Mouse (Mus musculus) intestine, embryonic 14.5 days (tissue): ENCODE data around the gene Plxnb2. TPM values are rescaled to one million over a fixed set of nuclear protein-coding genes. Genes with fewer than 3 reads are reported as not detected.

Source experiments
- ATAC-seq: fragments of 200-750 bp; cut with Nextera tagmentation; replicated peaks from 2 replicates; pipeline ENCODE4 v1.8.0; 2017; ENCODE audit warnings: low read depth, moderate number of reproducible peaks, moderate TSS enrichment, moderate library complexity; ENCODE audit not compliant: low FRiP score, low TSS enrichment
- DNase-seq: peaks from one replicate; pipeline ENCODE4 v3.0.0-alpha.2; 2018; ENCODE audit warnings: low spot score
- H3K27ac ChIP-seq: fragments of 300-500 bp; sonication (generic); 2 replicates; pipeline ENCODE4 v1.5.1; 2014; ENCODE audit warnings: low read depth, mild to moderate bottlenecking, control low read depth
- H3K27me3 ChIP-seq: fragments of 300-500 bp; sonication (generic); replicated peaks from 2 replicates; pipeline ENCODE4 v1.6.1; 2014; ENCODE audit warnings: low read length, control low read depth; ENCODE audit not compliant: control insufficient read depth, insufficient read depth
- H3K36me3 ChIP-seq: fragments of 300-500 bp; sonication (generic); 2 replicates; pipeline ENCODE4 v1.6.1; 2014; ENCODE audit warnings: low read length, control low read depth; ENCODE audit not compliant: control insufficient read depth, insufficient read depth
- H3K4me1 ChIP-seq: fragments of 300-500 bp; sonication (generic); replicated peaks from 2 replicates; pipeline ENCODE4 v1.6.1; 2014; ENCODE audit warnings: low read length, control low read depth, mixed read lengths; ENCODE audit not compliant: control insufficient read depth, insufficient read depth
- H3K4me2 ChIP-seq: fragments of 300-500 bp; sonication (generic); 2 replicates; pipeline ENCODE4 v1.6.1; 2014; ENCODE audit warnings: low read length
- H3K4me3 ChIP-seq: fragments of 300-500 bp; sonication (generic); 2 replicates; pipeline ENCODE4 v1.5.1; 2014; ENCODE audit warnings: low read depth, low read length, control low read depth, mixed read lengths
- H3K9ac ChIP-seq: fragments of 300-500 bp; sonication (generic); 2 replicates; pipeline ENCODE4 v1.6.1; 2014; ENCODE audit warnings: mild to moderate bottlenecking, low read length
- H3K9me3 ChIP-seq: fragments of 300-500 bp; sonication (generic); 2 replicates; pipeline ENCODE4 v1.6.1; 2016; ENCODE audit warnings: low read length, control low read depth; ENCODE audit not compliant: control insufficient read depth
- WGBS: fragments of 180-500 bp; shearing (Covaris S2); extraction: QIAGEN DNeasy Blood & Tissue Kit; methylation state at CpG from one replicate; pipeline ENCODE4 v1.1.7; 2014; 5-methylcytosine and 5-hydroxymethylcytosine counted together
- polyA plus RNA-seq: library from polyadenylated mRNA; unstranded; fragments of >200 nt; fragmentation: Nextera tagmentation; extraction: Ambion mirVana; gene quantifications from 2 replicates; pipeline ENCODE4 v1.2.1, GENCODE M21; 2014

Plxnb2 gene
- polyA plus RNA-seq, 1 experiment from 2014 or later, result 149 TPM

- DNase-seq, result no peak
- 18% methylated on average over 5 of the region's 5 CpGs for WGBS
- Histone ChIP-seq H3K9me3 (no peaks in the 10 kb centered on the region), H3K4me2 (no peak overlapping the region), H3K9ac (no peak overlapping the region), H3K4me3 (no peak overlapping the region), H3K4me1 (peaks cover 15% of the 10 kb centered on the region), H3K27me3 (peaks cover 62% of the 10 kb centered on the region), H3K36me3 (no peaks in the 10 kb centered on the region), H3K27ac (no peak overlapping the region)
- no peak for ATAC-seq
Observed at GRCm38 (mm10) chr15:89141443-89141842, 39.1 kb downstream of the Plxnb2 start.

- DNase-seq, result no peak
- Histone ChIP-seq H3K4me1 (peaks cover 15% of the 10 kb centered on the region), H3K27ac (no peak within 1 kb of the TSS), H3K9ac (peak within 1 kb of the TSS; percentile 32), H3K4me3 (peak within 1 kb of the TSS; percentile 46), H3K36me3 (no peaks in the 10 kb centered on the region), H3K27me3 (peaks cover 55% of the 10 kb centered on the region), H3K9me3 (no peaks in the 10 kb centered on the region), H3K4me2 (peak within 1 kb of the TSS; percentile 88)
- WGBS, result 2% methylated on average over 21 of the region's 21 CpGs
- ATAC-seq, result peak; percentile 51; the same call in 1 of the 2 replicates
Observed at GRCm38 (mm10) chr15:89140659-89141252, 39.8 kb downstream of the Plxnb2 start, which contains the start of gene Mapk12. TSS of gene Mapk12 (minus strand) at chr15:89140703.

- peaks cover 49% of the 10 kb centered on the region for H3K27me3 ChIP-seq
Observed at GRCm38 (mm10) chr15:89140048-89140658, 40.4 kb downstream of the Plxnb2 start.

GRCm38 (mm10) chr15:89138531-89138930 is 42.1 kb downstream of the Plxnb2 start:
- H3K4me1 ChIP-seq, result peaks cover 15% of the 10 kb centered on the region
- H3K27me3 ChIP-seq, result peaks cover 45% of the 10 kb centered on the region
- H3K36me3 ChIP-seq, result no peaks in the 10 kb centered on the region
- ATAC-seq (no peak), DNase-seq (no peak)
- H3K4me2 ChIP-seq, result no peak overlapping the region
- H3K27ac ChIP-seq, result no peak overlapping the region
- no peak overlapping the region for H3K4me3 ChIP-seq
- no peak overlapping the region for H3K9ac ChIP-seq
- no peaks in the 10 kb centered on the region for H3K9me3 ChIP-seq
- 88% methylated on average over 6 of the region's 6 CpGs for WGBS

More at GRCm38 (mm10) chr15:89140048-89140658, 40.4 kb downstream of the Plxnb2 start:
- H3K4me3 ChIP-seq, result peak overlapping the region; percentile 46
- no peak overlapping the region for H3K27ac ChIP-seq
- peaks cover 15% of the 10 kb centered on the region for H3K4me1 ChIP-seq
- ATAC-seq (peak; percentile 30; the same call in 1 of the 2 replicates), DNase-seq (peak; percentile 66)
- no peaks in the 10 kb centered on the region for H3K36me3 ChIP-seq
- WGBS, result under 1% methylated on average over 53 of the region's 53 CpGs
- peak overlapping the region; percentile 32 for H3K9ac ChIP-seq
- H3K4me2 ChIP-seq, result peak overlapping the region; percentile 88
- no peaks in the 10 kb centered on the region for H3K9me3 ChIP-seq

- H3K9me3 ChIP-seq, result no peaks in the 10 kb centered on the region
- no peaks in the 10 kb centered on the region for H3K36me3 ChIP-seq
- ATAC-seq (no peak), DNase-seq (no peak)
- peaks cover 40% of the 10 kb centered on the region for H3K27me3 ChIP-seq
- H3K27ac ChIP-seq, result no peak overlapping the region
- H3K4me2 ChIP-seq, result no peak overlapping the region
- no peak overlapping the region for H3K4me3 ChIP-seq
- H3K4me1 ChIP-seq, result peaks cover 15% of the 10 kb centered on the region
- H3K9ac ChIP-seq, result no peak overlapping the region
- 86% methylated on average over 7 of the region's 7 CpGs for WGBS
Observed at GRCm38 (mm10) chr15:89138046-89138405, 42.6 kb downstream of the Plxnb2 start.

GRCm38 (mm10) chr15:89137378-89138045 is 43.1 kb downstream of the Plxnb2 start:
- 70% methylated on average over 11 of the region's 11 CpGs for WGBS
- Histone ChIP-seq H3K36me3 (no peaks in the 10 kb centered on the region), H3K9ac (no peak overlapping the region), H3K9me3 (no peaks in the 10 kb centered on the region), H3K4me2 (no peak overlapping the region), H3K4me3 (no peak overlapping the region), H3K27me3 (peaks cover 35% of the 10 kb centered on the region), H3K4me1 (peaks cover 15% of the 10 kb centered on the region), H3K27ac (no peak overlapping the region)
- ATAC-seq (no peak), DNase-seq (no peak)

GRCm38 (mm10) chr15:89136461-89137155 is 44.0 kb downstream of the Plxnb2 start:
- Histone ChIP-seq H3K9ac (no peak overlapping the region), H3K4me2 (no peak overlapping the region), H3K4me1 (peaks cover 15% of the 10 kb centered on the region), H3K27me3 (peaks cover 33% of the 10 kb centered on the region), H3K9me3 (no peaks in the 10 kb centered on the region), H3K4me3 (no peak overlapping the region), H3K27ac (no peak overlapping the region), H3K36me3 (no peaks in the 10 kb centered on the region)
- ATAC-seq (no peak), DNase-seq (no peak)
- WGBS, result 90% methylated on average over 4 of the region's 5 CpGs

GRCm38 (mm10) chr15:89131316-89131715 is 49.3 kb downstream of the Plxnb2 start:
- ATAC-seq (no peak), DNase-seq (no peak)
- H3K9me3 ChIP-seq, result no peaks in the 10 kb centered on the region
- H3K9ac ChIP-seq, result no peak overlapping the region
- H3K27me3 ChIP-seq, result no peaks in the 10 kb centered on the region
- no peak overlapping the region for H3K27ac ChIP-seq
- H3K4me2 ChIP-seq, result no peak overlapping the region
- no peaks in the 10 kb centered on the region for H3K36me3 ChIP-seq
- peaks cover 8% of the 10 kb centered on the region for H3K4me1 ChIP-seq
- no peak overlapping the region for H3K4me3 ChIP-seq
- WGBS, result 93% methylated on average over 3 of the region's 3 CpGs
